Mouse (Mus musculus): ENCODE measurements around the gene A930017K11Rik. TPM values are rescaled to one million over a fixed set of nuclear protein-coding genes. Genes with fewer than 3 reads are reported as not detected.

A930017K11Rik gene
- 1 to 10 TPM in 3 of 4 experiments, under 1 TPM in 1; 0.63 to 1.8 (median 1.4) TPM for total RNA-seq (2022)

DNA sequence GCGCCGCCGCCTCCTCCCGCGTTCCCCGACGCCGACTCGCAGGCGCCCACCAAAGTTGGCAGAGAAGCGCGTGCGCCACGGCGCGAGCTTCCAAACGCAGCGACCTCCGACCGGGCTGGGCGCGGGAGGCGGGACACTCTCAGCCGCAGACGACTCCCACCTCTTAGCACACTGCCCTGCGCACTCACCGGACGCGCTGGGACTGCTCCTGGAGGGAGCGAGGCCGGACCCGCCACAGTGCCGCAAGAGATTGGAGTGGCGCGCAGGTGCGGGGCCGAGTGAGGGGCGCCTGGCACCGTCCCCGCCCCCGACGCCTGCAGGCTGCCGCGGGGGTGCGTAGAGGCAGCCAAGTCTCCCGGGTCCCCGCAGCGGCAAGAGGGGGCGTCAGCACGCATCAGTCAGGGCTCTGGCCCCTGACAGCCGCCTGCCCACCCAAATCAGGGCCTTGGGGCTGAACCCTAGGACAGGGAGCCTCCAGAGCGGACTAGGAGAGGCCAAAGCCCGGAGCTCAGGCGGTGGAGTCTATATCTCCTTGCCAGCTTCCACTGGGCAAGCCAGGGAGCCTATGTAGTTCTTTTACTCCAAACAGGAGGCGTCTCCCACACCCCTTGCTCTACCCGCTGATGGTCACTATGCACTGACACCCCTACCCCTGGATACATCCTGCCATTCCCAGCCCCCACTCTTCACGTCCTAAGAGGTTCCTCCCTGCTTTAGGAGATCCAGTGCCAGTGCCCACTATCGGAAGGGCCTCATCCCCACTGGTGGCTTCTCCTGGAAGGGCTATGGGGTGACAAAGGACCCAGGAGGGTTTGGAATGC lies at the start of gene A930017K11Rik:
Gene A930017K11Rik, minus strand, starts transcription at position 763 of the 821 bp plus-strand sequence.
- DNase-seq (ENCODE audit: low spot score in 2 of 2) = no peak

DNA sequence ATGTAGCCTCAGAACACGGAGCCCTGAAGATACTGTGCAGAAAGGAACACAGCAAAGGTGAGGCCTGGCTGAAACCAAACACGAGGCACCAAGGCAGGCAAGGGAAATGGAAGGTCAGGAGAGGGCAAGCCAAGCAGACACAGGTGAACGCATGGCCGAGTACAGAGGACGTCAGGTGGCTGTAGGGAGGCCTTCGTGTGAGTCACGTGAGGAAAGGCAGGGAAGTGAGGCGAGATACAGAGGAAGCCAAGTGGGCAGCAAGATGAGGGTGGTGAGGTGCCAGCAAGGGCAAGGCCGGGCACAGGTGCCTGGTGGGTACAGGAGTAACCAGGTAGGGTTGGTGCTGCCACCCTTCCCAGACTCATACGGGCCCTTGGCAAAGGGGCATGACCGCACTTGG lies 46.1 kb upstream of the A930017K11Rik start:
- DNase-seq (ENCODE audit: low spot score in 2 of 2) = no peak

DNA sequence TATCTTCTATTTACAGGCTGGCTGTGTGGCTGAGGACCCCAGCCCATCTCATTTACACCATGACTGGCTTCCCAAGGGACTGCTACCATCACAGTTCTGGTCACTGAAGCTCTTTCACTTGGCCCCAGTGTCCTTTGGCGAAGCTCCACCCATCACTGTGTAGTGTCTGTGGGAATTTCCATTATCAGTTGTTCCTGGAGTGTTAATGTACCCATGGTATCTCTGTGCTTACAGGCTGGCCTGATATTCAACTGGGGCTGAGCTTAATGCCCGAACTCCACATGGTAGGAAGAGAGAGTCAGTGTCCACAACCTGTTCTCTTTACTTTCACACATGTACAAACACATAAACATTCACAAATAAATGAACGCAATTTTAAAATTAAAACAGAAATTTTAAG lies 41.1 kb upstream of the A930017K11Rik start:
- no peak for DNase-seq (ENCODE audit: low spot score in 2 of 2)

DNA sequence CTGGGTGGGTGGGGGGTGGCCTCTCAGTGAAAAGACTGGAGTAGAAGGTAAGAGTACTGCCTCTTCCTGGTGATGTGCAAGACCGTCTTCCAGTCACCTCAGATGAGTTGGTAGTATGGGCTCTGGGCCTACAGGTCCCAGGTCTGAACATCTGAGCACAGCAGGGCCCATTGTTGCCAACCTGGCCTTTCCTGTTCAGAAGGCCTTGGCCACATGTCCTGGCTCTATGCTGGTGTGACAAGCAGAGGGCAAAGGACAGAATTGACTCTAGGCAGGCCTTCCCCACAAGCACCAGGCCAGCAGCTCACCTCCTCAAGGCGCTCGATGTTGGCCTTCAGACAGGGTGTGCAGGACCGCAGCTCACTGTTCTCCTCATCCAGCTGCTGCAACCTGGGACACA lies 39.9 kb upstream of the A930017K11Rik start:
- no peak for DNase-seq (ENCODE audit: low spot score in 2 of 2)

DNA sequence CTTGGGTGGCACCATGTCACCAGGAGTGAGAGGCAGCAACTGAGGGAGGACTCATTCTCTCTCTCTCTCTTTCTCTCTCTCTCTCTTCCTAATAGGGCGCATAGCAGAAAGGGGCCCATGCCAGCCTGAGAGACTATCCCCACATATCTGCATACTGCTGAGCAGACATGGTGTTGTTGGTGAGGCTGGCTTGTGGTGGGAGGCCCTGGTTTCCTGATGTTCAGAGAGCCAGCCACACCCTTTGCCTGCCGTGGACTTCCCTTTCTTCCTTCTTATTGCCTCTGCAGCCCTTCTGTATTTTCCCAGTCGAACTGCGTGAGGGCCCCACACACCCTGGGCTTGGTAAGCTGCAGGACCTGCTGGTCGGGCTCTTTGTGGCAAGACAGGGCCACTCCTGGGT lies 38.0 kb upstream of the A930017K11Rik start:
- no peak for DNase-seq (ENCODE audit: low spot score in 2 of 2)

DNA sequence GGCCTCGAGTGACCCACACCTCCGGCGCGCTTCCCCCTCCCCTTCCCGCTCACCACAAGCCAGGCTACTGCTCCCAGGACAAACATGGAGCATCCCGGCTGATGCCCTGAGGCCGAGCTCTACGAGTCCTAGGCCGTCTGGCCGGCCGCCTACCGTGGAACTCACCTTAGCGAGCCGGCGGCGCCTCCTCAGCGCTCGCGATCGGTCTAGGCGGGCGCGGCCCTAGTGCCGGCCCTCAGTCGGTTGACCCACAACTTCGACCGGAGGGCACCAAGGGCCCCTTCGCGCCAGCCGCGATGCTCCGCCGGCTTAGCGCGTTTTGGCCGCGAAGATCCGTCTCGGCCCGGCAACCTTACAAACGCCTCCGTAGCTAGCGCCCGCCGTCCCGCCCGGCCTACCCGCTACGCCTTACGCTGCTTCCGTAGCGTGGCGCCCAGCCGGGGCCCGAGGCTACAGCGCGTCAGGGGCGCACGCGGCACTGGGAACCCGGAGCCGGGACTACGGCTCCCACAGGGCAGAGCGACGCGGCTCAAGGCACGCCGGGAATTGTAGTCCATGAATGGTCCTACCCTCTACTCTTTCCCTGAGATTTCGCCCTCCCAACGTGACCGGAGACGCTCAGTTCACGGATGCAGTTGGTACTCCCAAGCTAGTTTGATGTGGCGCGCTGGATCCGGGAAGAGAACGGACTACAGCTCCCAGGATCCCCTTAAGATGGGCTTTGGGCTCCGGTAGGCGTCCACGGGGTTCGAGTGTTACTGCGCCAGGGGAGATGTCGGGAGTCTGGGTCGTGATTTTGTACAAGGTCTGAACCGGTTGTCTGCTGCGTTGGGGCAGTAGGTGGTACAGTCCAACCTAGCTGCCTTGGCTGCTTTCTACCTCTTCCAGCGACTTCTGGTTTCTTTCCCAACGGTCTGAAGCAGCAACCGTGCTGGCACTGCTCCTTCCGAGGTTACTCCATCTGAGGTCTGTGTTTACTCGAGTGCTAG lies 33.2 kb upstream of the A930017K11Rik start, which contains the start of gene Capn15:
Gene Capn15, minus strand, starts transcription at position 491 of the 989 bp plus-strand sequence.
- DNase-seq (ENCODE audit: low spot score in 2 of 2) = peak; percentile 89 to 96

DNA sequence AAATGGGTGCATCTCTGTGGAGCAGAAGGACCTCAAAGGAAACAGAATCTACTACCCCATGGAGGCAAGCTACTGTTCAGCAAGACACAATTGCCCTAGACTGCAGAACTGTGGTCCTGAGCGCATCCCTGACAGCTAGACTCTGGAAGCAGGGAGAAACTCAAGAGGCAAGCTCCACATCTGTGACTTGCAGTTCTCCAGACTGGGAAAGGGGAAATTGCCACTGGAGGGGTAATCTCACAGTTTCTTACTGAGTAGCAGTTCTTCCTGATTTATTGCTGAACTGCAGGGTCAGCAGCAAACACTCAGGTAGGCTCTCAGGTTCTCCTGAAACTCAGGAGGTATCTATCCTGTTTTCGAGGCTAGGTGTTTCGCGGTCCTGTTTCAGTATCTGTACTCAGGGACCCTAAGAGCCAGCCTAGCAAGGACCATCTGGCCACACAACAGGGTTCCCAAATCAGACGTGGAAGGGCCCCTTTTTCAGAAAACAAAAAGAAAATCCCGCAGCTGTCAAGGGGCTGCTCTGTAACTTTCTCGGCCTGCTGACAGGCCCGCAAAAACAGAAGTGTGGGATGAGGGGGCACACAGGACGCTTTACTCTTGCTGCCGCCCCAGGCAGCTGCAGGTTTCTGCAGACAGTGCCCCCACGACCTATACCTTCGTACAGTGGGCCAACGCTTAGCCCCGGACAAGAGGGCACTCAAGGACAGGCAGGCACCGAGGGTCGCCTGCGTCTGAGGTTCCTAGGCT lies 32.4 kb upstream of the A930017K11Rik start:
- DNase-seq (ENCODE audit: low spot score in 2 of 2) = no peak

DNA sequence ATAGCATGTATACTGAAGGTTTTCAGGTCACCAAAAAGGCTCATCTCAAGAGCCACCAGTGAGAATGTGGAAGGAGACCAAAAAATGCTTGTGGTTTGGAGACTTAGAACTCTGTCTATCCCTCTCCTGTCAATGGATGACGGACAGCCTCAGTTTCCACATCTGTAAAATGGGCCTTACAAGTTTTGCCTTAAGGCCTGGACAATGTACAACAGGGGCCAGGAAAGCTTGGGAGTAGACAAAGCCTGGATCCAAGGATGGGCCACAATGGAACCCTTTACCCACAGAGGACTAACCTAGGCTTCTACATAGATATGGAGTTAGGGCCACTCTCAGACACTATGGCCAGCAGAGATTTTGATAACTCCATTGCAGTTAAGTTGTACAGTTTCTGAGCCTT lies 31.7 kb upstream of the A930017K11Rik start:
- no peak for DNase-seq (ENCODE audit: low spot score in 2 of 2)

DNA sequence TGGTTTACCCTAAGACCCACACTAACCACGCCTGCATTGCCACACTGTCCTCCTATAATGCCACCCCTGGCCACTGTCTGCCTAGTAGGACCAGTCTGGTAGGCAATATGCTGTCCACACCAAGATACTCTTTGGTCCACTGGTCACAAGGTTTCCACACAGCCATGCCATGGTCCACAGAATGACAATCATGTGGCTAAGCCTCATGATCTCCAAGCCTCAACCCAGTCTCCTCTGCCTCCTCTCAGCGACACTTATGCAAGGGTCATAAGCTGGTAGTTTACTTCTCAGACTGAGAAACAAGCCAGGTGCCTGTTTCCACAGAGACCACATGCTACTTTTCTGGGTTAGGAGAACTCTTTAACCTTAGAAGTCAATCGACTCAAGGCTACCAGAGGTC lies 30.5 kb upstream of the A930017K11Rik start:
- DNase-seq (ENCODE audit: low spot score in 2 of 2) = no peak

DNA sequence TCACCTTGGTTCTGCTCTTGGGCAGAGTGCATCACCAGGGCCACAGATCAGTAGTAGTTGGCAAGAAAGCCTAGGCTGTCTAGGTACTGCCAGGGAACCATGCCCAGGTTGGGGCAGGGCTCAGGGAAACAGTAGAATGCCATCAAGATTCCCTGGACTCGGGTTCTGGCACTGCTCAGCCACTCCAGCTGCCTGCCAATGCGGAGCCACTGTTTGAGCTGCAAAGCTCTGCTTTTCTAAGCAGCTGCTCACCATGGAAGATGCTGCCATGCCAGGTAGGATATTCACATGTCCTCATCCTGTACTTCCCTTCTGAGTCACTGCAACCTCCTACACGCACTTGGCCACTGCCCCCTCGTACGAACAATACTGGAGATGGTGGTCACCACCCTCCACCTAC lies 28.5 kb upstream of the A930017K11Rik start:
- DNase-seq (ENCODE audit: low spot score in 2 of 2) = peak in 1 of 2 experiments; percentile 54

DNA sequence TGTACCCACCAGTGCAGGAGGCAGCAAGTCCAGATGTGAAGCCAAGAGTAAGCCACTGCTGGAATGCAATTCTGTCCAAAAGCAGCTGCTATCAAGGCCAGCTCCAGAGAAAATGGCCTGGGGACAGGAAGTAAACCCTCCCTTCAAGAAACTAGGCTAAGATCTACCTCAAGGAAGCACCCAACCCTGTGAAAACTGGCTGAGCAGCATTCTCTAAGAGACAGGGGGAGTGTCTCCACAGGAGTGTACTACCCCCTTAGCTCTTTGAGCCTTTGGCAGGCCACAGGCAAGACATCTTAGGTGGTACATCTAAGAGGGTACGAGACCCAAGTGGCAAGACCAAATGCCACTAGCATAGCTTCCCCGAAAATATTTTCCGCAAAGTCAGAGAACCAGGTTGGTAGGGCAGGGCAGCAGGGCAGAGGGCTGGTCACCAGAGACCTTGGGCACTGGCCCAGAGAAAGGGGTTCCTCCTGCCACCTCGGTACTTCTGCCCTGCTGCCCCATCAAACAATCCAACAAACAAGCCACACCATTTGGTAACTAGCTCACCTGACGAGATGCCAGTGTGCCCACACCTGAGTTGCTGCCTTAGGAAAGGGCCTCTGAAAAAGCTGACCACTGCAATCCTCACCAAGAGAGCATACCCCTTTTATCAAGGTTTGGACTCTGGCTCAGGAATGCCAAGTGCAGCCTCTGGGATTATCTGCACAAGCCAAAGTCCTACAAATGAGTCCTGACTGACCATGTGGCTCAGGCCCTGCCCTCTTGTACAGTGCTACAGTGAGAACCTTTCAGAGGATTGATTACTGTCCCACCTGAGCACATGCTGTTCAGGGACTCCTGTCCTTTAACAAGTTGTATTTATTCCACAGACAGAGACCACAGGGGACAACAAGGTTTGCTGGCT lies 27.7 kb upstream of the A930017K11Rik start:
- DNase-seq (ENCODE audit: low spot score in 2 of 2) = no peak

DNA sequence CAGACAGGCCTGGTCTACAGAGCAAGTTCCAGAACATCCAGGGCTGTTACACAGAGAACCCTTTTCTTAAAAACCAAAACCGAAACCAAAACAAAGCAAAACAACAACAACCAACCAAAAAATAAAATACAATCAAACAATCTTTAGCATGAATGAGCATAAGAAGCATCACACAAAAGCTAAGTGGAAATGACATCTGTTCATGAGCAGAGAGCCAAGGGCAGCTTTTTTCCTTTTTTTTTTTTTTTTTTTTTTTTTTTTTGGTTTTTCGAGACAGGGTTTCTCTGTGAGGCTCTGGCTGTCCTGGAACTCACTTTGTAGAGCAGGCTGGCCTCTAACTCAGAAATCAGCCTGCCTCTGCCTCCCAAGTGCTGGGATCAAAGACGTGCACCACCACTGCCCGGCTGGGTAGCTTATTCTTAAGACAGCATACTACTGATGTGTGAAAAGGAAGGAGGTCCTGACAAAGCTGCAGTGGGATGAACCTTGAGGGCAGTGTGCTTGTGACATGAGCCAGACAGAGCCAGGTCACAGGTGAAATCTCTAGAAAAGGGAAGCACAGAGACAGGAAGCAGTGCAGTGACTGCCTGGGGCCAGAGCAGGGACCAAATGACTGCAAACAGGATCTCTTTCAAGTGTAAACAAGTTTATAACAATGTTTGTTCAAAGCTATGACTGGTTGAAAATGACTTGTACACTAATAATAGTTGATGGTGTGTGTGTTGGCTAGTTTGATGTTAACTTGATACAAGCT lies 18.8 kb upstream of the A930017K11Rik start:
- no peak for DNase-seq (ENCODE audit: low spot score in 2 of 2)

DNA sequence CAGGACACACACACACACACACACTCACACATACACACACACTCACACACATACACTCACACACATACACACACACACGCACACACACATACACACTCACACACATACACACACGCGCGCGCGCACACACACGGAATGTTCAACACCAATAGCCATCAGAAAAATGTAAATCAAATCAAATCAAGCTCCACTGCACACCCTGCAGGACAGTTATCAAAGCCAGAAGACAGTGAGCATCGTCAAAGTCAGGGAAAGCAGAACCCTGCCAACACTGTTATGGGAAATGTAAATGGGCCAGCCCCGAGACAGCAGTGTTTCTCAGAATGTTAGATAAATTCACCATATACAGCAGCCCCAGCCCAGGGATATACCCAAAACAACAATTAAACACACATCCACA lies 18.1 kb upstream of the A930017K11Rik start:
- no peak for DNase-seq (ENCODE audit: low spot score in 2 of 2)

DNA sequence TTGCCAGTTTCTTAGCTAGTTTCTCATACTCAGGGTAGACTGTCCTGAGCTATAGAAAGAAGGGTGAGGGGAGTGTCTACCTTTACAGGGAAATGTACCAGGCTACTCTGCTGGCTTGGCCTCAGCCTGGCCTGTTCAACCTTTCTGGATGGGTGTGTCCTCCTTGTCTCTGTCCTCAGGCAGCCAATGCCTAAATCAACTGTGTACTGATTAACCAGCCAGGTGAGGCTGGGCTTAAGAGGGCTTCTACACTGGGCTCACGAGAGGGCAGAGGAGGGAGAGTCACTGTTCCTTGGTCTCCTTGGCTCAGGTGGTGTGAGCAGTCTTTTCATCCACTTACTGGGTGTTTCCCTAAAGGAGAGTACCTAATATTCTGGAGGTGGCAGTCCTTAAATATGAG lies 15.8 kb upstream of the A930017K11Rik start:
- no peak for DNase-seq (ENCODE audit: low spot score in 2 of 2)

DNA sequence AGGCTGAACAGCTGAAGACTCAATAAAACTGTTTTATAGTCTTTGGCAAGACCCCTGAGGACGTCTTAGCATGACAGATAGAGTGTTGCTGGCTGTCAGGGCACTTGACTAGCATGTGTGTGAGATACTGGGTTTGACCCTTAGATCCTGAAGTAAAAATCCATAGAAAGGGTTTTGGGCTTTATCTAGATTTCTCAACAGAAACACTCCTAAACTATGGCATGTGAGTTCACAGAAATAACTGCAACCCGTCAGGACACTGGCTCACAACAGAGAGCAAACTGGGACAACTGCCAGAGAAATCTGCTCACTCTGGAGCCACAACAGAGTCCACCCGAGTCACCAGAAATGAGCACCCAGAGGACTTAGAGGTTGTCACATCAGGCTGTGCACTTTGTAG lies 15.3 kb upstream of the A930017K11Rik start:
- no peak for DNase-seq (ENCODE audit: low spot score in 2 of 2)

DNA sequence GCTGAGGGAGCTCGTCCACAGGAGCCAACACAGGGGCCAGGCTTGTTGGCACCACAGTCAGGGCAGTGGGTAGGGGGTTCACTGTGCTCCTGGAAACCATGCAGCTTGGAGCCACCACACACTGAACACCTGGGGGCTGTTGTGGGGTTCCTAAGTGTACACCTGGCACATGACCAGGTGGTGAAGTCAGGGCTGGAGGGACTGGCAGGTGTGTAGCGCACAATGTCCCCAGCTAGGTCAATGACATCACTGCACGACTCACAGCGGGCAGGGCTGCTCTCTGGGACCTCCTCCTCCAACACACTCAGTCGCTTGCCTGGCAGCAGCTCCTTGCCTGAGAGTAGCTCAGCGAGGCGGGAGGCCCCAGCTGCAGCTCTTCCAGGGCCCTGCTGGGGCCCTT lies 11.9 kb upstream of the A930017K11Rik start:
- DNase-seq (ENCODE audit: low spot score in 2 of 2) = no peak

DNA sequence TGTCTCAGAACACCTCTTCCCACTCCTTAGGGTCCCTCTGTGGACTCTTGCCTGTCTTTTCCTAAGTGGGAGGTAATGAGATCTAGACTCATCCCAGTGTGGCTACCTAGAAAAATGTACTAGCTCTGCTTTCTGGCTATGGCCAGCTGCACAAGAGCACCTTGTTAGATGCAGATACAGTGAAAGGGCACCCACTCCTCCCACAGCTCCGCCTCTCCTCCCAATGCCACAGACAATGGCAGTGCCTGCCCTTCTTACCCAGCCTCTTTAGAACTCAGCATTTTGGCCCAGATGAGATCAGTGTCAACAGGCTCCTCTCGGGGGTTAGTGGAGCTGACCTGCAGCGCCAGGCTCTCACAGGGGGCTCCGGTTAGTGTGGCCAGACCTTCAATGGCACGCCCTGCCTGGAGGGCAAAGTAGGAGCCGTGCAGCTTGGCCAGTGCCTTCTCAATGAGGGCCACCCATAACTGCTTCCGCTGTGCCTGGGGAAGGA lies 10.1 kb upstream of the A930017K11Rik start:
- no peak for DNase-seq (ENCODE audit: low spot score in 2 of 2)

DNA sequence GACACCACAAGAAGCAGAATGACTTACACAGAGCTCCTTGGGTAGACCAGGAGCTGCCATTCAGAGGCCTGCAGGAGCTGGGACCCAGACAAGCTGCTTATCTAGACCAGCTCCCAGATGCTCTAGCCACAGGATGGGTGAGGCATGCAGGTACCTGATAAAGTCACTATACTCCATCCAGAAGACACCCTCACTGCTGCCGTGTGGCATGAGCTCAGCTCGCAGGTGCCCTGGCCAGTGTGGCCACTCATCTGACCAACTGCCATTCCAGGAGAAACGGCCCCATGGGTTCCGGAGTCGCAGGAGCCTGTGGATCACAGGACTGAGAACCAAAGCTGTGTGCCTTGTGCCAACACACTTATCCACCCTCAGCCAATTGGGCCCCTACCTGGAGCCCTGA lies 9.2 kb upstream of the A930017K11Rik start:
- no peak for DNase-seq (ENCODE audit: low spot score in 2 of 2)

Data from left cerebral cortex, adult 8-10 months (tissue).